Mouse (Mus musculus) CH12.LX (cell line): ENCODE results near the gene Vps45. TPM values are rescaled to one million over a fixed set of nuclear protein-coding genes. Genes with fewer than 3 reads are reported as not detected.
A peak's percentile ranks its signal among the peaks of the same experiment; 100 is the strongest.

Experiments
- DNase-seq: peaks from one replicate; pipeline ENCODE4 v3.0.0-alpha.2; 2013; ENCODE audit errors: extremely low read depth
- H3K27ac ChIP-seq: 2 replicates; pipeline ENCODE4 v1.5.1; 2012; ENCODE audit warnings: low read depth, mild to moderate bottlenecking, control low read depth, moderate library complexity; ENCODE audit not compliant: insufficient read depth
- H3K27me3 ChIP-seq: replicated peaks from 2 replicates; pipeline ENCODE3; 2012; ENCODE audit warnings: inconsistent platforms
- H3K36me3 ChIP-seq, 2 experiments: replicated peaks in 1 of 2; 2 replicates each; pipeline versions ENCODE3 to v1.6.1; 2012; ENCODE audit warnings: inconsistent platforms in 1 of 2, low read length in 1 of 2, mild to moderate bottlenecking in 1 of 2, mixed read lengths in 1 of 2, moderate library complexity in 1 of 2; ENCODE audit not compliant: control insufficient read depth in 1 of 2, insufficient read depth in 1 of 2
- H3K4me1 ChIP-seq, 2 experiments: 2 replicates each; pipeline ENCODE4 v1.6.1; 2012; ENCODE audit warnings: inconsistent platforms in 1 of 2, moderate library complexity in 1 of 2; ENCODE audit not compliant: insufficient read depth in 2 of 2, control insufficient read depth in 1 of 2
- H3K4me2 ChIP-seq: 2 replicates; pipeline ENCODE4 v1.6.1; 2012; ENCODE audit warnings: low read depth, mild to moderate bottlenecking, control low read depth; ENCODE audit not compliant: poor library complexity, insufficient read depth, severe bottlenecking
- H3K4me3 ChIP-seq, 3 experiments: fragments of 150-350 bp in 1 of 3; sonication (generic) in 1 of 3; replicated peaks in 1 of 3; 2 replicates each; pipeline versions ENCODE3 to v1.5.1; 2011 to 2012; ENCODE audit warnings: low read depth in 2 of 3, low read length in 2 of 3, mild to moderate bottlenecking in 2 of 3, moderate library complexity in 2 of 3, control low read depth in 1 of 3, improper control_type of control experiment in 1 of 3, inconsistent platforms in 1 of 3, mixed read lengths in 1 of 3; ENCODE audit not compliant: poor library complexity in 1 of 3
- H3K79me2 ChIP-seq: replicated peaks from 2 replicates; pipeline ENCODE4 v1.6.1; 2012; ENCODE audit warnings: mild to moderate bottlenecking, moderate library complexity; ENCODE audit not compliant: control insufficient read depth, poor library complexity, insufficient read depth, severe bottlenecking; ENCODE audit errors: extremely low read depth
- H3K9ac ChIP-seq: 2 replicates; pipeline ENCODE4 v1.6.1; 2012; ENCODE audit warnings: low read depth, mild to moderate bottlenecking, control low read depth, moderate library complexity; ENCODE audit not compliant: insufficient read depth
- H3K9me3 ChIP-seq: replicated peaks from 2 replicates; pipeline ENCODE3; 2012; ENCODE audit warnings: low read length, inconsistent platforms, mixed read lengths
- BHLHE40 ChIP-seq: IDR thresholded peaks from 2 replicates; pipeline ENCODE4 v1.6.1; 2011; ENCODE audit warnings: mild to moderate bottlenecking, low read depth, low read length, improper control_type of control experiment
- CTCF ChIP-seq, 2 experiments: IDR thresholded peaks in 1 of 2; conservative IDR thresholded peaks in 1 of 2; 2 replicates each; pipeline ENCODE4 v1.5.1; 2011 to 2012; ENCODE audit warnings: low read depth in 2 of 2, low read length in 2 of 2, improper control_type of control experiment in 1 of 2, inconsistent platforms in 1 of 2, mild to moderate bottlenecking in 1 of 2, moderate library complexity in 1 of 2
- HCFC1 ChIP-seq: IDR thresholded peaks from 2 replicates; pipeline ENCODE4 v1.6.1; 2012; ENCODE audit warnings: low read depth, mild to moderate bottlenecking, inconsistent platforms, low read length, improper control_type of control experiment
- JUN ChIP-seq: IDR thresholded peaks from 2 replicates; pipeline ENCODE4 v1.6.1; 2011; ENCODE audit warnings: low read depth, mild to moderate bottlenecking, low read length, improper control_type of control experiment, moderate library complexity; ENCODE audit not compliant: insufficient read depth
- KAT2A ChIP-seq: IDR thresholded peaks from 2 replicates; pipeline ENCODE4 v1.6.1; 2012; ENCODE audit warnings: low read length, improper control_type of control experiment, inconsistent platforms; ENCODE audit not compliant: insufficient replicate concordance
- MXI1 ChIP-seq: IDR thresholded peaks from 2 replicates; pipeline ENCODE4 v1.6.1; 2011; ENCODE audit warnings: mild to moderate bottlenecking, low read depth, low read length, improper control_type of control experiment
- MYC ChIP-seq: IDR thresholded peaks from 2 replicates; pipeline ENCODE4 v1.6.1; 2011; ENCODE audit warnings: low read depth, mild to moderate bottlenecking, improper control_type of control experiment, low read length
- PAX5 ChIP-seq: IDR thresholded peaks from 2 replicates; pipeline ENCODE4 v1.6.1; 2012; ENCODE audit warnings: low read length, inconsistent platforms, mixed read lengths
- RAD21 ChIP-seq: IDR thresholded peaks from 2 replicates; pipeline ENCODE4 v1.6.1; 2011; ENCODE audit warnings: low read depth, mild to moderate bottlenecking, low read length, improper control_type of control experiment, moderate library complexity
- SMC3 ChIP-seq: IDR thresholded peaks from 2 replicates; pipeline ENCODE4 v1.6.1; 2011; ENCODE audit warnings: low read depth, low read length, improper control_type of control experiment
- USF1 ChIP-seq: IDR thresholded peaks from 2 replicates; pipeline ENCODE4 v1.6.1; 2014; ENCODE audit warnings: low read depth, mild to moderate bottlenecking, inconsistent platforms, low read length, improper control_type of control experiment
- ZNF384 ChIP-seq: IDR thresholded peaks from 2 replicates; pipeline ENCODE4 v1.6.1; 2012; ENCODE audit warnings: low read depth, low read length, improper control_type of control experiment, inconsistent platforms
- dilution Hi-C: fragments of 300-500 bp; cut with MboI; formaldehyde crosslinking; loops from 2 replicates; pipeline ENCODE4 v1.14.3; 2020; ENCODE audit warnings: low sequenced_read_pairs; ENCODE audit not compliant: extremely low pct_unique_long_range_greater_than_20kb, extremely low pct_ligation_motif_present
- in situ Hi-C: fragments of 300-500 bp; cut with MboI; formaldehyde crosslinking; loops from 3 replicates; pipeline ENCODE4 v1.14.3; 2019; ENCODE audit warnings: low sequenced_read_pairs, low pct_ligation_motif_present, low pct_unique_long_range_greater_than_20kb, mixed read lengths
- polyA plus RNA-seq: library from polyadenylated mRNA; unstranded; fragments of >175 nt; gene quantifications from 2 replicates; pipeline ENCODE4 v1.2.1, GENCODE M21; 2012; ENCODE audit warnings: low read depth; ENCODE audit not compliant: insufficient read length
- total RNA-seq, 2 experiments: library from RNA; depleted of rRNA; stranded (reverse); fragments of 300-350 nt in 1 of 2; fragments of >200 nt in 1 of 2; gene quantifications; 2 replicates each; pipeline ENCODE4 v1.2.3; 2012 to 2014

The Vps45 gene
- total and polyA plus RNA-seq, 3 experiments: 16.2 to 20.8 (median 16.8) TPM

DNA sequence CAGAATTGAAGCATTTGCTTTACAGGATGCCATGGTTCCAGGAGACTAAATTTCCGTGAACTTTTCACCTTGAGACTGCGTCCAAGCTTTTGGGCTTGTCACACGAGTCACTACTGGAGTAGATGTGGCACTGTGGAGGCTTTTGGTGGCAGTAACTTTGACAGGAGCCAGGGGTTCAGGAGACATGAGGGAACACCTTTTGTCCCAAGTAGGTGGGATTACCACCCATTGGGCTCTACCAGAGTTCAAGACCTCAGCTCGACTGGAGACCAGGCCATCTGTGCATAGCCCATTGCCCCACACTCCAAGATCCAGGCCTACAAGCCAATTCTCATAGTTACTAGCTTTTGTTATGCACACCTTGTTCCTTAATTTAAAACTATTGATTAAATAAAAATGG is 12.0 kb upstream of the Vps45 start:
- dilution Hi-C loops: no loop called here
- H3K9me3 ChIP-seq: no peaks in the 10 kb centered on the region
- in situ Hi-C loops: no loop called here

DNA sequence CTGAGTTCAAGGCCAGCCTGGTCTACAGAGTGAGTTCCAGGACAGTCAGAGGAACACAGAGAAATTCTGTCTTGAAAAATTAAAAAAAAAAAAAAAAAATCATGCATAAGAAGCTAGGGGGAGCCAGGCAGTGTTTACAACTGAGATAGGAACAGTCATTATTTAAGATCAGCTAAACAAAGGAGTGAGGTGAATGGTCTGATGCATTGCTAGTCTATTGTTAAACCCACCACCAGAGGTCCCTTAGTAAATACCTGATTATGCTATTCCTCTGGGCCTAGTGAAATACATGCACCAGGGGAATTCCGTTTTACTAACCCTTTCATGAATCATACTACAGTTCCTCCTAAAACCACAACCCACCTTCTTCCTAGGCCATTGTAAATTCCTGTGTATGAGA is 11.3 kb upstream of the Vps45 start:
- Histone ChIP-seq H3K27ac (no peak overlapping the region), H3K79me2 (no peaks in the 10 kb centered on the region), H3K4me2 (no peak overlapping the region), H3K27me3 (no peaks in the 10 kb centered on the region), H3K4me1 (peaks cover 8 to 36% of the 10 kb centered on the region in 2 experiments; a peak in 3 of 4 replicates), H3K4me3 (no peak overlapping the region), H3K36me3 (no peaks in the 10 kb centered on the region), H3K9me3 (no peaks in the 10 kb centered on the region), H3K9ac (no peak overlapping the region)
- peak; percentile 8 for TF ChIP-seq RAD21
- no peak for TF ChIP-seq HCFC1
- peak; percentile 10 to 45; a peak in 2 of 4 replicates for TF ChIP-seq CTCF (conservative IDR thresholded peaks at IDR 0.05 in 1 of 2, IDR thresholded peaks at IDR 0.05 in 1 of 2; ENCODE audit: low read depth in 2 of 2, low read length in 2 of 2)
- no peak for TF ChIP-seq KAT2A
- TF ChIP-seq BHLHE40: no peak
- peak; percentile 36 for TF ChIP-seq SMC3
- peak; percentile 68 for TF ChIP-seq ZNF384
- dilution Hi-C loops (no loop called here), in situ Hi-C loops (no loop called here)
- DNase-seq: peak; percentile 39

More for the DNA sequence above, 12.0 kb upstream of the Vps45 start:
- H3K36me3 ChIP-seq: no peaks in the 10 kb centered on the region
- TF ChIP-seq PAX5: no peak
- TF ChIP-seq, all 38 proteins: peak for 0
- DNase-seq: no peak
- Histone ChIP-seq H3K79me2 (no peaks in the 10 kb centered on the region), H3K27ac (no peak overlapping the region), H3K4me2 (no peak overlapping the region), H3K4me1 (peaks cover 8 to 30% of the 10 kb centered on the region in 2 experiments; a peak in 3 of 4 replicates), H3K27me3 (no peaks in the 10 kb centered on the region), H3K9ac (no peak overlapping the region), H3K4me3 (no peak overlapping the region)

DNA sequence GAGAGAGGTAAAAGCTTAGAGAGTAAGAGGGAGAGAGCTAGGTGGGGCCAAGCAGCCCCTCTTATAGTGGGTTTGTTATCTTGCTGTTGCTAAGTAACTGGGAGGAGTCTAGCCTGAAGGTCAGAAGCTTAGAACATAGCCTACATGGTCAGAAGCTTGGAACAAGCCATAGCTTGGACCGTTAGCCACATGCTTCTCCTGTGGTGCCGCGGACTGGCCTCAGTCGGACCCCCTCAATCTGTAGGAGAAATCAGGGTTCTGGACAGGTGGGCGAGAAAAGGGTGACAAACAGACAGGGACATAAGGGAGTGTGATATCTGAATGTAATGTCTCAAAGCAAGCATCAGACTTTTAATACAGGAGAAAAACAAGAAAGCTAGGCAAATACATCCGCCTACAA is 10.8 kb upstream of the Vps45 start:
- dilution Hi-C loops (no loop called here), in situ Hi-C loops (no loop called here)
- Histone ChIP-seq H3K9me3 (no peaks in the 10 kb centered on the region), H3K9ac (no peak overlapping the region), H3K36me3 (no peaks in the 10 kb centered on the region), H3K27me3 (no peaks in the 10 kb centered on the region), H3K4me1 (peaks cover 8 to 38% of the 10 kb centered on the region in 2 experiments; a peak in 3 of 4 replicates), H3K27ac (no peak overlapping the region), H3K4me2 (no peak overlapping the region), H3K4me3 (no peak overlapping the region), H3K79me2 (no peaks in the 10 kb centered on the region)
- TF ChIP-seq MXI1 (no peak), USF1 (no peak), MYC (no peak), JUN (no peak), HCFC1 (no peak)
- no peak for DNase-seq
